Comparison of ENCODE assay signal across 10 mouse cellular contexts in genomic region chr11:109722711-109723110, GRCm38 (mm10). TPM values are rescaled to one million over a fixed set of nuclear protein-coding genes. Genes with fewer than 3 reads are reported as not detected.
DNase-seq lines count a peak whose midpoint lies in the region; ATAC-seq and TF ChIP-seq lines count a peak whose summit lies in the region.
"Had no signal": no experiment of that assay in that cellular context is flagged by ENCODE, and none has a peak within 500 bp of the region (broad histone marks: within the 10 kb centered on the region; RNA-seq: fewer than 3 reads in every experiment).

No protein-coding gene starts in this region.

- H3K27me3 ChIP-seq in hindbrain, embryonic 14.5 days (ENCODE audit: control insufficient read depth, insufficient read depth, low read length), result peaks cover 5% of the 10 kb centered on the region; the same call in 1 of the 2 replicates
- H3K27me3 ChIP-seq in hindbrain, embryonic 12.5 days, result peaks cover 28% of the 10 kb centered on the region
- 0 out of 2 replicates have a peak, but pooled peaks cover 9% of the 10 kb centered on the region for H3K27me3 ChIP-seq in forebrain, embryonic 14.5 days (replicated peaks; ENCODE audit: control insufficient read depth, insufficient read depth, low read length)
- no peaks in the 10 kb centered on the region for H3K27me3 ChIP-seq in kidney, adult 2 months (replicated peaks; ENCODE audit: control insufficient read depth, insufficient read depth, low read length)

- no peak for DNase-seq in hindbrain, embryonic 14.5 days (ENCODE audit: low spot score)
- no peak for DNase-seq in forebrain, embryonic 14.5 days (ENCODE audit: low spot score)
- DNase-seq in kidney, adult 2 months, result peak; percentile 88
- DNase-seq in yolk sac, embryonic 10.5 days (ENCODE audit: low spot score), result no peak
- no peak for DNase-seq in frontal cortex, adult 2 months (ENCODE audit: extremely low spot score in 1 of 2, low spot score in 1 of 2)
- DNase-seq in c-Kit-positive CD71-positive TER-119-positive erythroid progenitor cells, embryonic 14.5 days (ENCODE audit: low spot score), result no peak

- peaks cover 14% of the 10 kb centered on the region; the same call in 1 of the 2 replicates for H3K4me1 ChIP-seq in hindbrain, embryonic 14.5 days (replicated peaks; ENCODE audit: control insufficient read depth, insufficient read depth, low read length)
- H3K4me1 ChIP-seq in hindbrain, embryonic 12.5 days, result peaks cover 17% of the 10 kb centered on the region
- peaks cover 13% of the 10 kb centered on the region; the same call in 1 of the 2 replicates for H3K4me1 ChIP-seq in forebrain, embryonic 14.5 days (ENCODE audit: control insufficient read depth, insufficient read depth, low read length)
- no peaks in the 10 kb centered on the region for H3K4me1 ChIP-seq in kidney, adult 2 months (ENCODE audit: control insufficient read depth, insufficient read depth, low read length)

- no peak overlapping the region for H3K9ac ChIP-seq in hindbrain, embryonic 14.5 days
- H3K9ac ChIP-seq in hindbrain, embryonic 12.5 days, result no peak overlapping the region
- no peak overlapping the region for H3K9ac ChIP-seq in forebrain, embryonic 14.5 days (ENCODE audit: low read length)

- peak overlapping the region; percentile 93 for H3K4me2 ChIP-seq in hindbrain, embryonic 14.5 days (replicated peaks)
- no peak overlapping the region for H3K4me2 ChIP-seq in hindbrain, embryonic 12.5 days (replicated peaks)
- peak overlapping the region; percentile 73 for H3K4me2 ChIP-seq in forebrain, embryonic 14.5 days (ENCODE audit: low read length)

- TF ChIP-seq CTCF in kidney, adult 2 months (conservative IDR thresholded peaks at IDR 0.05; ENCODE audit: insufficient read depth, insufficient read length, low read depth, low read length), result no peak

- WGBS in hindbrain, embryonic 14.5 days, result 67% methylated on average over 4 of the region's 4 CpGs
- 62% methylated on average over 4 of the region's 4 CpGs for WGBS in hindbrain, embryonic 12.5 days
- WGBS in forebrain, embryonic 14.5 days, result 62% methylated on average over 4 of the region's 4 CpGs
- WGBS in kidney, adult 2 months, result 47% methylated on average over 4 of the region's 4 CpGs

- no peak overlapping the region for H3K27ac ChIP-seq in hindbrain, embryonic 14.5 days
- H3K27ac ChIP-seq in hindbrain, embryonic 12.5 days, result no peak overlapping the region
- H3K27ac ChIP-seq in forebrain, embryonic 14.5 days (ENCODE audit: low read depth, low read length), result no peak overlapping the region
- peak overlapping the region; percentile 83 for H3K27ac ChIP-seq in kidney, adult 2 months (ENCODE audit: insufficient read depth, low read depth, low read length)

- ATAC-seq in hindbrain, embryonic 14.5 days (ENCODE audit: low FRiP score), result no peak
- no peak for ATAC-seq in hindbrain, embryonic 12.5 days (ENCODE audit: low FRiP score)
- ATAC-seq in forebrain, embryonic 14.5 days, result no peak
- peak; percentile 62 for ATAC-seq in megakaryocyte, adult 5-6 weeks (ENCODE audit: poor library complexity, severe bottlenecking)

- no peak overlapping the region for H3K4me3 ChIP-seq in hindbrain, embryonic 14.5 days (replicated peaks; ENCODE audit: low read length)
- H3K4me3 ChIP-seq in hindbrain, embryonic 12.5 days, result no peak overlapping the region
- H3K4me3 ChIP-seq in forebrain, embryonic 14.5 days (ENCODE audit: low read depth, low read length), result no peak overlapping the region
- no peak overlapping the region for H3K4me3 ChIP-seq in kidney, adult 2 months (ENCODE audit: insufficient read depth, low read depth, low read length)

- no peak for TF ChIP-seq POLR2A in kidney, adult 2 months (IDR thresholded peaks at IDR 0.05; ENCODE audit: low read depth, low read length)

- H3K9me3 ChIP-seq in hindbrain, embryonic 14.5 days (ENCODE audit: control insufficient read depth, low read length), result no peaks in the 10 kb centered on the region
- H3K9me3 ChIP-seq in hindbrain, embryonic 12.5 days (replicated peaks), result no peaks in the 10 kb centered on the region
- no peaks in the 10 kb centered on the region for H3K9me3 ChIP-seq in forebrain, embryonic 14.5 days (replicated peaks; ENCODE audit: control insufficient read depth, low read length)

- H3K36me3 ChIP-seq in hindbrain, embryonic 14.5 days (replicated peaks; ENCODE audit: control insufficient read depth, insufficient read depth), result no peaks in the 10 kb centered on the region
- no peaks in the 10 kb centered on the region for H3K36me3 ChIP-seq in hindbrain, embryonic 12.5 days
- no peaks in the 10 kb centered on the region for H3K36me3 ChIP-seq in forebrain, embryonic 14.5 days (ENCODE audit: control insufficient read depth, insufficient read depth, low read length)
- H3K36me3 ChIP-seq in kidney, adult 2 months (ENCODE audit: control insufficient read depth, insufficient read depth, low read length), result no peaks in the 10 kb centered on the region
- H3K36me3 ChIP-seq: G1E had no signal

RNA-seq across cellular contexts. Expression of gene Fam20a, which starts 0.6 kb away (rescaled TPM):
- polyA plus RNA-seq in hindbrain, embryonic 14.5 days (2014; fragmentation: Nextera tagmentation; extraction: Ambion mirVana), result 4.9 and 5.0 TPM in 2 replicates
- polyA plus RNA-seq in hindbrain, embryonic 12.5 days (2016; fragmentation: Nextera tagmentation; extraction: Ambion mirVana), result 2.7 and 4.8 TPM in 2 replicates
- polyA plus RNA-seq in forebrain, embryonic 14.5 days (2014; fragmentation: Nextera tagmentation; extraction: Ambion mirVana), result 1.7 and 2.3 TPM in 2 replicates
- 7.5 and 7.6 TPM in 2 replicates for polyA plus RNA-seq in kidney, adult 2 months (2012; rRNA removed)
- total RNA-seq in megakaryocyte, adult 5-6 weeks (2015), result not detected in 2 replicates
- total RNA-seq in megakaryocyte, adult 5-6 weeks (2017), result 0.04 and 0.33 TPM in 2 replicates
- polyA plus RNA-seq in frontal cortex, adult 2 months (2012; rRNA removed), result 14.6 and 15.8 TPM in 2 replicates
- polyA plus RNA-seq: erythroblast, embryonic 14.5 days; G1E had no signal
